Mouse (Mus musculus) kidney, postnatal 25 days (tissue): ENCODE measurements around the gene Rnf135.
"Not testable (repeated sequence)": the region's sequence is repeated elsewhere in the genome, so short reads cannot be mapped to it uniquely, and the experiment has no call there.

Experiments used
- DNase-seq, 2 experiments: peaks; one replicate each; pipeline ENCODE4 v3.0.0; 2021; ENCODE audit warnings: mixed read lengths in 2 of 2

Gene Rnf135

GRCm38 (mm10) chr11:80163362-80164116, 20.1 kb upstream of the Rnf135 start:
- no peak for DNase-seq

- DNase-seq, result peak; percentile 73 to 86
Measured at GRCm38 (mm10) chr11:80164224-80164623, 19.4 kb upstream of the Rnf135 start.

- DNase-seq, result no peak
Measured at GRCm38 (mm10) chr11:80168121-80168520, 15.5 kb upstream of the Rnf135 start.

GRCm38 (mm10) chr11:80168611-80169249, 14.9 kb upstream of the Rnf135 start:
- peak in 1 of 2 experiments; percentile 57 for DNase-seq

GRCm38 (mm10) chr11:80169629-80170028, 14.0 kb upstream of the Rnf135 start:
- DNase-seq, result no peak

GRCm38 (mm10) chr11:80170351-80170750, 13.3 kb upstream of the Rnf135 start:
- no peak for DNase-seq

GRCm38 (mm10) chr11:80171884-80172283, 11.8 kb upstream of the Rnf135 start:
- DNase-seq, result peak; percentile 88 to 93

- no peak for DNase-seq
Measured at GRCm38 (mm10) chr11:80173963-80174670, 9.5 kb upstream of the Rnf135 start.

- DNase-seq, result peak; percentile 44 to 71
Measured at GRCm38 (mm10) chr11:80176911-80177895, 6.4 kb upstream of the Rnf135 start.

GRCm38 (mm10) chr11:80178316-80178715, 5.3 kb upstream of the Rnf135 start:
- no peak for DNase-seq

GRCm38 (mm10) chr11:80181021-80181749, 2.5 kb upstream of the Rnf135 start:
- DNase-seq, result no peak

- not testable (repeated sequence) for DNase-seq
Measured at GRCm38 (mm10) chr11:80183054-80183704, 472 bp upstream of the Rnf135 start.

- no peak for DNase-seq
Measured at GRCm38 (mm10) chr11:80184531-80185071, 950 bp downstream of the Rnf135 start.

GRCm38 (mm10) chr11:80185441-80185976, 1.9 kb downstream of the Rnf135 start:
- not testable (repeated sequence) for DNase-seq

GRCm38 (mm10) chr11:80190280-80190679, 6.6 kb downstream of the Rnf135 start:
- no peak for DNase-seq

GRCm38 (mm10) chr11:80193827-80194226, 10.2 kb downstream of the Rnf135 start:
- peak in 1 of 2 experiments; percentile 37 for DNase-seq

- DNase-seq, result peak in 1 of 2 experiments; percentile 6
Measured at GRCm38 (mm10) chr11:80196351-80196750, 12.7 kb downstream of the Rnf135 start.

- DNase-seq, result peak in 1 of 2 experiments; percentile 7
Measured at GRCm38 (mm10) chr11:80199316-80199715, 15.7 kb downstream of the Rnf135 start.

GRCm38 (mm10) chr11:80199773-80200172, 16.1 kb downstream of the Rnf135 start:
- DNase-seq, result peak in 1 of 2 experiments; percentile 28

- DNase-seq, result peak in 1 of 2 experiments; percentile 36
Measured at GRCm38 (mm10) chr11:80200326-80200725, 16.7 kb downstream of the Rnf135 start.
